Mouse (Mus musculus): Measurements from ENCODE around the gene Anks3.

GRCm38 (mm10) chr16:4984717-4985116 is 20.7 kb upstream of the Anks3 start:
- TF ChIP-seq CTCF (IDR thresholded peaks at IDR 0.05; ENCODE audit: borderline replicate concordance, extremely low read depth, insufficient read depth, insufficient read length) (no peak), POLR2A (IDR thresholded peaks at IDR 0.05; ENCODE audit: borderline replicate concordance, extremely low read depth, insufficient read depth, insufficient read length, poor library complexity, severe bottlenecking) (no peak)
